Mouse (Mus musculus): Measurements from ENCODE around the gene Atp2b2. TPM values are rescaled to one million over a fixed set of nuclear protein-coding genes. Genes with fewer than 3 reads are reported as not detected.

Gene Atp2b2
- polyA plus RNA-seq, 2 experiments: 0.55 to 0.91 TPM

- Histone ChIP-seq H3K9me3 (ENCODE audit: control insufficient read depth, low read length) (no peaks in the 10 kb centered on the region), H3K27me3 (ENCODE audit: control insufficient read depth, insufficient read depth, low read length) (no peaks in the 10 kb centered on the region), H3K9ac (replicated peaks) (no peak overlapping the region), H3K27ac (no peak overlapping the region), H3K4me2 (ENCODE audit: low read depth) (no peak overlapping the region), H3K4me1 (replicated peaks; ENCODE audit: control insufficient read depth in 2 of 2, insufficient read depth in 2 of 2, low read length in 1 of 2) (no peaks in the 10 kb centered on the region), H3K36me3 (replicated peaks; ENCODE audit: control insufficient read depth, insufficient read depth, low read depth) (no peaks in the 10 kb centered on the region), H3K4me3 (ENCODE audit: insufficient read depth in 1 of 2, low read depth in 2 of 2, low read length in 2 of 2) (no peak overlapping the region)
- no peak for ATAC-seq (ENCODE audit: insufficient read depth)
- no peak for DNase-seq (ENCODE audit: low read depth in 3 of 3, low spot score in 3 of 3)
- TF ChIP-seq EP300 (IDR thresholded peaks at IDR 0.05; ENCODE audit: low read depth) (no peak), CTCF (IDR thresholded peaks at IDR 0.05; ENCODE audit: low read depth) (no peak)
- 57% methylated on average over 4 of the region's 4 CpGs for WGBS (ENCODE audit: insufficient replicate concordance)
Observed at GRCm38 (mm10) chr6:113810667-113811066, 231.7 kb downstream of the Atp2b2 start.

GRCm38 (mm10) chr6:113806241-113806640 lies 236.2 kb downstream of the Atp2b2 start:
- TF ChIP-seq EP300 (IDR thresholded peaks at IDR 0.05; ENCODE audit: low read depth) (no peak), CTCF (IDR thresholded peaks at IDR 0.05; ENCODE audit: low read depth) (no peak)
- Histone ChIP-seq H3K9me3 (ENCODE audit: control insufficient read depth, low read length) (no peaks in the 10 kb centered on the region), H3K27ac (no peak overlapping the region), H3K9ac (replicated peaks) (no peak overlapping the region), H3K27me3 (ENCODE audit: control insufficient read depth, insufficient read depth, low read length) (no peaks in the 10 kb centered on the region), H3K4me3 (ENCODE audit: insufficient read depth in 1 of 2, low read depth in 2 of 2, low read length in 2 of 2) (no peak overlapping the region), H3K36me3 (replicated peaks; ENCODE audit: control insufficient read depth, insufficient read depth, low read depth) (no peaks in the 10 kb centered on the region), H3K4me2 (ENCODE audit: low read depth) (no peak overlapping the region), H3K4me1 (replicated peaks; ENCODE audit: control insufficient read depth in 2 of 2, insufficient read depth in 2 of 2, low read length in 1 of 2) (no peaks in the 10 kb centered on the region)
- 65% methylated on average over 5 of the region's 5 CpGs for WGBS (ENCODE audit: insufficient replicate concordance)
- no peak for DNase-seq (ENCODE audit: low read depth in 3 of 3, low spot score in 3 of 3)
- no peak for ATAC-seq (ENCODE audit: insufficient read depth)

- no peaks in the 10 kb centered on the region for H3K36me3 ChIP-seq (replicated peaks; ENCODE audit: control insufficient read depth, insufficient read depth, low read depth)
- H3K27ac ChIP-seq: no peak overlapping the region
- H3K4me3 ChIP-seq (ENCODE audit: insufficient read depth in 1 of 2, low read depth in 2 of 2, low read length in 2 of 2): no peak overlapping the region
- DNase-seq (ENCODE audit: low read depth in 3 of 3, low spot score in 3 of 3): no peak
- H3K9me3 ChIP-seq (ENCODE audit: control insufficient read depth, low read length): no peaks in the 10 kb centered on the region
- H3K4me1 ChIP-seq (replicated peaks; ENCODE audit: control insufficient read depth in 2 of 2, insufficient read depth in 2 of 2, low read length in 1 of 2): no peaks in the 10 kb centered on the region
- TF ChIP-seq CTCF (IDR thresholded peaks at IDR 0.05; ENCODE audit: low read depth) (no peak), EP300 (IDR thresholded peaks at IDR 0.05; ENCODE audit: low read depth) (no peak)
- H3K4me2 ChIP-seq (ENCODE audit: low read depth): no peak overlapping the region
- H3K27me3 ChIP-seq (ENCODE audit: control insufficient read depth, insufficient read depth, low read length): no peaks in the 10 kb centered on the region
- ATAC-seq (ENCODE audit: insufficient read depth): no peak
- no peak overlapping the region for H3K9ac ChIP-seq (replicated peaks)
Observed at GRCm38 (mm10) chr6:113801233-113801632, 241.2 kb downstream of the Atp2b2 start.

- H3K27me3 ChIP-seq (ENCODE audit: control insufficient read depth, insufficient read depth, low read length): no peaks in the 10 kb centered on the region
- H3K4me3 ChIP-seq (ENCODE audit: insufficient read depth in 1 of 2, low read depth in 2 of 2, low read length in 2 of 2): no peak overlapping the region
- no peak overlapping the region for H3K27ac ChIP-seq
- no peak overlapping the region for H3K4me2 ChIP-seq (ENCODE audit: low read depth)
- TF ChIP-seq EP300 (IDR thresholded peaks at IDR 0.05; ENCODE audit: low read depth) (no peak), CTCF (IDR thresholded peaks at IDR 0.05; ENCODE audit: low read depth) (no peak)
- WGBS (ENCODE audit: insufficient replicate concordance): 22% methylated on average over 3 of the region's 3 CpGs
- H3K9ac ChIP-seq (replicated peaks): no peak overlapping the region
- H3K4me1 ChIP-seq (replicated peaks; ENCODE audit: control insufficient read depth in 2 of 2, insufficient read depth in 2 of 2, low read length in 1 of 2): no peaks in the 10 kb centered on the region
- no peaks in the 10 kb centered on the region for H3K36me3 ChIP-seq (replicated peaks; ENCODE audit: control insufficient read depth, insufficient read depth, low read depth)
- DNase-seq (ENCODE audit: low read depth in 3 of 3, low spot score in 3 of 3): no peak
- ATAC-seq (ENCODE audit: insufficient read depth): no peak
- no peaks in the 10 kb centered on the region for H3K9me3 ChIP-seq (ENCODE audit: control insufficient read depth, low read length)
Observed at GRCm38 (mm10) chr6:113799915-113800314, 242.5 kb downstream of the Atp2b2 start.

GRCm38 (mm10) chr6:113799349-113799748 lies 243.1 kb downstream of the Atp2b2 start:
- 63% methylated on average over 9 of the region's 9 CpGs for WGBS (ENCODE audit: insufficient replicate concordance)
- Histone ChIP-seq H3K27me3 (ENCODE audit: control insufficient read depth, insufficient read depth, low read length) (no peaks in the 10 kb centered on the region), H3K4me2 (ENCODE audit: low read depth) (no peak overlapping the region), H3K9ac (replicated peaks) (no peak overlapping the region), H3K9me3 (ENCODE audit: control insufficient read depth, low read length) (no peaks in the 10 kb centered on the region), H3K4me3 (ENCODE audit: insufficient read depth in 1 of 2, low read depth in 2 of 2, low read length in 2 of 2) (no peak overlapping the region), H3K27ac (no peak overlapping the region), H3K4me1 (replicated peaks; ENCODE audit: control insufficient read depth in 2 of 2, insufficient read depth in 2 of 2, low read length in 1 of 2) (no peaks in the 10 kb centered on the region), H3K36me3 (replicated peaks; ENCODE audit: control insufficient read depth, insufficient read depth, low read depth) (no peaks in the 10 kb centered on the region)
- ATAC-seq (ENCODE audit: insufficient read depth): no peak
- no peak for DNase-seq (ENCODE audit: low read depth in 3 of 3, low spot score in 3 of 3)
- TF ChIP-seq EP300 (IDR thresholded peaks at IDR 0.05; ENCODE audit: low read depth) (no peak), CTCF (IDR thresholded peaks at IDR 0.05; ENCODE audit: low read depth) (no peak)

All from liver, embryonic 14.5 days (tissue).